Mouse (Mus musculus) hindbrain, embryonic 15.5 days (tissue): Measurements from ENCODE around the gene Serping1. TPM values are rescaled to one million over a fixed set of nuclear protein-coding genes. Genes with fewer than 3 reads are reported as not detected.

Experiments used
- ATAC-seq: fragments of 200-750 bp; cut with Nextera tagmentation; 2 replicates; pipeline ENCODE4 v1.8.0; 2017; ENCODE audit warnings: low read depth, moderate number of reproducible peaks, moderate TSS enrichment; ENCODE audit not compliant: low FRiP score
- H3K27ac ChIP-seq: fragments of 300-500 bp; sonication (generic); replicated peaks from 2 replicates; pipeline ENCODE4 v1.5.1; 2015; ENCODE audit warnings: mild to moderate bottlenecking, inconsistent platforms
- H3K27me3 ChIP-seq: fragments of 300-500 bp; sonication (generic); 2 replicates; pipeline ENCODE4 v1.6.1; 2015; ENCODE audit warnings: control low read depth, inconsistent platforms
- H3K36me3 ChIP-seq: fragments of 300-500 bp; sonication (generic); 2 replicates; pipeline ENCODE4 v1.6.1; 2015; ENCODE audit warnings: control low read depth, inconsistent platforms
- H3K4me1 ChIP-seq: fragments of 300-500 bp; sonication (generic); replicated peaks from 2 replicates; pipeline ENCODE4 v1.6.1; 2015; ENCODE audit warnings: control low read depth, inconsistent platforms
- H3K4me2 ChIP-seq: fragments of 300-500 bp; sonication (generic); 2 replicates; pipeline ENCODE4 v1.6.1; 2015; ENCODE audit warnings: moderate library complexity, mild to moderate bottlenecking, inconsistent platforms
- H3K4me3 ChIP-seq: fragments of 300-500 bp; sonication (generic); 2 replicates; pipeline ENCODE4 v1.5.1; 2015; ENCODE audit warnings: mild to moderate bottlenecking, inconsistent platforms
- H3K9ac ChIP-seq: fragments of 300-500 bp; sonication (generic); 2 replicates; pipeline ENCODE4 v1.6.1; 2015; ENCODE audit warnings: inconsistent platforms
- H3K9me3 ChIP-seq: fragments of 300-500 bp; sonication (generic); 2 replicates; pipeline ENCODE4 v1.6.1; 2016; ENCODE audit warnings: control low read depth, inconsistent platforms
- WGBS: fragments of 180-500 bp; shearing (Covaris S2); methylation state at CpG from one replicate; pipeline ENCODE4 v1.1.7; 2015; 5-methylcytosine and 5-hydroxymethylcytosine counted together
- polyA plus RNA-seq: library from polyadenylated mRNA; unstranded; fragments of >200 nt; fragmentation: Nextera tagmentation; extraction: Ambion mirVana; gene quantifications from 2 replicates; pipeline ENCODE4 v1.2.1, GENCODE M21; 2015

Gene Serping1
- polyA plus RNA-seq, 1 experiment from 2014 or later: 39.5 TPM

- no peak overlapping the region for H3K4me2 ChIP-seq
Measured at GRCm38 (mm10) chr2:84800304-84800703, 25.1 kb upstream of the Serping1 start.

GRCm38 (mm10) chr2:84799041-84799561 is 23.9 kb upstream of the Serping1 start:
- Histone ChIP-seq H3K27ac (0 out of 2 replicates have a peak overlapping the region, but pooled peaks have one; percentile 47), H3K9ac (peak overlapping the region; percentile 62)

More at GRCm38 (mm10) chr2:84800304-84800703, 25.1 kb upstream of the Serping1 start:
- peaks cover 9% of the 10 kb centered on the region for H3K4me1 ChIP-seq
- H3K27me3 ChIP-seq: no peaks in the 10 kb centered on the region
- no peaks in the 10 kb centered on the region for H3K9me3 ChIP-seq
- H3K4me3 ChIP-seq: no peak overlapping the region
- no peaks in the 10 kb centered on the region for H3K36me3 ChIP-seq
- no peak for ATAC-seq
- no peak overlapping the region for H3K9ac ChIP-seq
- WGBS: 88% methylated on average over 4 of the region's 4 CpGs
- no peak overlapping the region for H3K27ac ChIP-seq

GRCm38 (mm10) chr2:84798493-84798921 is 23.3 kb upstream of the Serping1 start, which contains the start of gene Ube2l6:
Gene Ube2l6, plus strand, starts transcription at chr2:84798828.
- WGBS: 0% methylated on average over 21 of the region's 21 CpGs
- H3K27ac ChIP-seq: peak within 1 kb of the TSS; percentile 47

More at GRCm38 (mm10) chr2:84799041-84799561, 23.9 kb upstream of the Serping1 start:
- Histone ChIP-seq H3K27me3 (no peaks in the 10 kb centered on the region), H3K9me3 (no peaks in the 10 kb centered on the region), H3K4me3 (peak overlapping the region; percentile 56), H3K4me2 (peak overlapping the region; percentile 95), H3K36me3 (no peaks in the 10 kb centered on the region), H3K4me1 (peaks cover 9% of the 10 kb centered on the region)
- peak; percentile 59 for ATAC-seq
- under 1% methylated on average over 16 of the region's 16 CpGs for WGBS

GRCm38 (mm10) chr2:84797833-84798492 is 22.7 kb upstream of the Serping1 start:
- Histone ChIP-seq H3K27ac (peak overlapping the region; percentile 47), H3K4me3 (peak overlapping the region; percentile 56), H3K36me3 (no peaks in the 10 kb centered on the region), H3K27me3 (no peaks in the 10 kb centered on the region), H3K4me2 (peak overlapping the region; percentile 95), H3K9me3 (no peaks in the 10 kb centered on the region), H3K9ac (peak overlapping the region; percentile 62), H3K4me1 (peaks cover 9% of the 10 kb centered on the region)
- peak; percentile 81 for ATAC-seq
- WGBS: 11% methylated on average over 13 of the region's 13 CpGs

More at GRCm38 (mm10) chr2:84798493-84798921, 23.3 kb upstream of the Serping1 start, which contains the start of gene Ube2l6:
- peak; percentile 74 for ATAC-seq
- peak within 1 kb of the TSS; percentile 95 for H3K4me2 ChIP-seq
- no peaks in the 10 kb centered on the region for H3K36me3 ChIP-seq
- H3K27me3 ChIP-seq: no peaks in the 10 kb centered on the region
- no peaks in the 10 kb centered on the region for H3K9me3 ChIP-seq
- peak within 1 kb of the TSS; percentile 56 for H3K4me3 ChIP-seq
- peak within 1 kb of the TSS; percentile 62 for H3K9ac ChIP-seq
- H3K4me1 ChIP-seq: peaks cover 9% of the 10 kb centered on the region

GRCm38 (mm10) chr2:84793871-84794270 is 18.6 kb upstream of the Serping1 start:
- no peak for ATAC-seq
- 90% methylated on average over 3 of the region's 3 CpGs for WGBS
- Histone ChIP-seq H3K36me3 (no peaks in the 10 kb centered on the region), H3K4me1 (peaks cover 5% of the 10 kb centered on the region; the same call in 1 of the 2 replicates), H3K9ac (no peak overlapping the region), H3K4me2 (no peak overlapping the region), H3K9me3 (no peaks in the 10 kb centered on the region), H3K27me3 (no peaks in the 10 kb centered on the region), H3K27ac (no peak overlapping the region), H3K4me3 (no peak overlapping the region)

- WGBS: 89% methylated on average over 3 of the region's 3 CpGs
- ATAC-seq: no peak
Measured at GRCm38 (mm10) chr2:84793154-84793553, 17.9 kb upstream of the Serping1 start.

GRCm38 (mm10) chr2:84792516-84792915 is 17.3 kb upstream of the Serping1 start:
- 88% methylated on average over 3 of the region's 3 CpGs for WGBS
- H3K4me1 ChIP-seq: no peaks in the 10 kb centered on the region
- no peak overlapping the region for H3K27ac ChIP-seq
- H3K4me3 ChIP-seq: no peak overlapping the region
- no peaks in the 10 kb centered on the region for H3K27me3 ChIP-seq
- H3K9ac ChIP-seq: no peak overlapping the region
- no peak overlapping the region for H3K4me2 ChIP-seq
- H3K9me3 ChIP-seq: no peaks in the 10 kb centered on the region
- no peaks in the 10 kb centered on the region for H3K36me3 ChIP-seq
- no peak for ATAC-seq

More at GRCm38 (mm10) chr2:84793154-84793553, 17.9 kb upstream of the Serping1 start:
- Histone ChIP-seq H3K9me3 (no peaks in the 10 kb centered on the region), H3K4me1 (peaks cover 1% of the 10 kb centered on the region; the same call in 1 of the 2 replicates), H3K4me3 (no peak overlapping the region), H3K27me3 (no peaks in the 10 kb centered on the region), H3K27ac (no peak overlapping the region), H3K36me3 (no peaks in the 10 kb centered on the region), H3K9ac (no peak overlapping the region), H3K4me2 (no peak overlapping the region)

- no peaks in the 10 kb centered on the region for H3K4me1 ChIP-seq
- no peaks in the 10 kb centered on the region for H3K27me3 ChIP-seq
- ATAC-seq: no peak
- H3K9me3 ChIP-seq: no peaks in the 10 kb centered on the region
- no peak overlapping the region for H3K4me2 ChIP-seq
- no peak overlapping the region for H3K4me3 ChIP-seq
- no peaks in the 10 kb centered on the region for H3K36me3 ChIP-seq
- WGBS: 60% methylated on average over 9 of the region's 9 CpGs
- no peak overlapping the region for H3K27ac ChIP-seq
- no peak overlapping the region for H3K9ac ChIP-seq
Measured at GRCm38 (mm10) chr2:84790418-84790817, 15.2 kb upstream of the Serping1 start.

- no peak overlapping the region for H3K27ac ChIP-seq
- no peak overlapping the region for H3K4me3 ChIP-seq
- H3K9me3 ChIP-seq: no peaks in the 10 kb centered on the region
- H3K9ac ChIP-seq: no peak overlapping the region
- no peak for ATAC-seq
- 81% methylated on average over 3 of the region's 3 CpGs for WGBS
- no peaks in the 10 kb centered on the region for H3K4me1 ChIP-seq
- H3K4me2 ChIP-seq: no peak overlapping the region
- H3K36me3 ChIP-seq: no peaks in the 10 kb centered on the region
- no peaks in the 10 kb centered on the region for H3K27me3 ChIP-seq
Measured at GRCm38 (mm10) chr2:84788316-84788715, 13.1 kb upstream of the Serping1 start.

- Histone ChIP-seq H3K9me3 (no peaks in the 10 kb centered on the region), H3K4me1 (no peaks in the 10 kb centered on the region), H3K27ac (no peak overlapping the region), H3K9ac (no peak overlapping the region), H3K27me3 (no peaks in the 10 kb centered on the region), H3K4me2 (no peak overlapping the region), H3K4me3 (no peak overlapping the region), H3K36me3 (no peaks in the 10 kb centered on the region)
- WGBS: 84% methylated on average over 3 of the region's 3 CpGs
- ATAC-seq: no peak
Measured at GRCm38 (mm10) chr2:84783840-84784566, 8.8 kb upstream of the Serping1 start.

- ATAC-seq: no peak
- Histone ChIP-seq H3K9me3 (no peaks in the 10 kb centered on the region), H3K4me1 (no peaks in the 10 kb centered on the region), H3K36me3 (no peaks in the 10 kb centered on the region), H3K9ac (no peak overlapping the region), H3K4me3 (no peak overlapping the region), H3K27ac (no peak overlapping the region), H3K4me2 (no peak overlapping the region), H3K27me3 (no peaks in the 10 kb centered on the region)
- 83% methylated on average over 1 of the region's 1 CpGs for WGBS
Measured at GRCm38 (mm10) chr2:84783315-84783714, 8.1 kb upstream of the Serping1 start.

GRCm38 (mm10) chr2:84779210-84779609 is 4.0 kb upstream of the Serping1 start:
- Histone ChIP-seq H3K36me3 (no peaks in the 10 kb centered on the region), H3K4me3 (no peak overlapping the region), H3K4me2 (no peak overlapping the region), H3K9ac (no peak overlapping the region), H3K9me3 (no peaks in the 10 kb centered on the region), H3K27me3 (no peaks in the 10 kb centered on the region), H3K27ac (no peak overlapping the region), H3K4me1 (peaks cover 12% of the 10 kb centered on the region)
- no peak for ATAC-seq
- WGBS: 58% methylated on average over 6 of the region's 6 CpGs
